Mouse (Mus musculus) subcutaneous adipose tissue, adult 2 months (tissue): ENCODE results near the gene Gm8677. TPM values are rescaled to one million over a fixed set of nuclear protein-coding genes. Genes with fewer than 3 reads are reported as not detected.

Source experiments
- polyA plus RNA-seq: library from polyadenylated mRNA; depleted of rRNA; stranded (reverse); fragments of >200 nt; gene quantifications from 2 replicates; pipeline ENCODE4 v1.2.3, GENCODE M21; 2012; ENCODE audit warnings: low replicate concordance; rRNA removed

Gm8677 gene
- not detected in 2 replicates for polyA plus RNA-seq

GRCm38 (mm10) chr7:22534787-22535186, at the start of gene Gm8677:
Gene Gm8677, minus strand, starts transcription at chr7:22534887.

DNA sequence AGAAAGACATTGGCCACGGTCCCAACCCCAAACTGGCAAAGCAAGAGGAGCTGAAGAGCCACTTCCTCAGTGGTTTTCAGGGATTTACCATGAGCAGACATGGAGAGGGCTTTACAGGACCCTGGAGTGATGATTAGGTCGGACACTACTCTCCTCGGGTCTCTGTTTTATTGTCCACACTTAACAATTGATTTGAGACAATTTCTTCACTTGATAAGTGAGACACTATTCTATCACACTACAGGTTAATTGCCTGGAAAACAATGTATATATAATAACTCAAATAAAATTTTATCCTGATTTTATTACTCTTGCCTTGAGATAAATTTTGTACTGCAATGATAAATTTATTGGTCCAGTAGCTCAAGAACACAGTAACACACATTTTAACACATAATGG, 30.6 kb upstream of the Gm8677 start, which contains the start of gene Gm4201:
Gene Gm4201, minus strand, starts transcription at position 101 of the 400 bp plus-strand sequence.

DNA sequence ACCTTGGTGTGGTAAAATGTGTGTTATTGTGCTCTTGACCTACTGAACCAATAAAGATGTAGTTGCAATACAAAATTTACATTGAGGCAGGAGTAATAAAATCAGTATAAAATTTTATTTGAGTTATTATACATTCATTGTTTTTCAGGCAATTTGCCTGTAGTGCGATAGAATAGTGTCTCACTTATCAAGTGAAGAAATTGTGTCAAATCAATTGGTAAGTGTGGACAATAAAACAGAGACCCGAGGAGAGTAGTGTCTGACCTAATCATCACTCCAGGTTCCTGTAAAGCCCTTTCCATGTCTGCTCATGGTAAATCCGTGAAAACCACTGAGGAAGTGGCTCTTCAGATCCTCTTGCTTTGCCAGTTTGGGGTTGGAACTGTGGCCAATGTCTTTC, 12.0 kb downstream of the Gm8677 start, which contains the start of gene Vmn1r152:
Gene Vmn1r152, plus strand, starts transcription at position 301 of the 400 bp plus-strand sequence.

GRCm38 (mm10) chr7:22499578-22499977, 35.1 kb downstream of the Gm8677 start, which contains the start of gene Vmn1r151:
Gene Vmn1r151, minus strand, starts transcription at chr7:22499678.

Other genes starting within 250 kb of the Gm8677 start
- not detected in 2 replicates for gene Gm4187, start 205.2 kb downstream of the Gm8677 start, polyA plus RNA-seq
- not detected in 2 replicates for gene Gm8660, start 163.8 kb downstream of the Gm8677 start, polyA plus RNA-seq
- not detected in 2 replicates for gene Vmn1r148, start 121.3 kb downstream of the Gm8677 start, polyA plus RNA-seq
- gene Vmn1r149, start 96.7 kb downstream of the Gm8677 start, polyA plus RNA-seq = not detected in 2 replicates
- gene Gm10665, start 70.8 kb downstream of the Gm8677 start, polyA plus RNA-seq = not detected in 2 replicates
- not detected in 2 replicates for gene Vmn1r151, start 35.2 kb downstream of the Gm8677 start, polyA plus RNA-seq
- not detected in 2 replicates for gene Vmn1r152, start 11.9 kb downstream of the Gm8677 start, polyA plus RNA-seq
- gene Gm4201, start 30.5 kb upstream of the Gm8677 start, polyA plus RNA-seq = not detected in 2 replicates
- gene Gm4565, start 53.2 kb upstream of the Gm8677 start, polyA plus RNA-seq = not detected in 2 replicates
- gene Vmn1r155, start 123.1 kb upstream of the Gm8677 start, polyA plus RNA-seq = not detected in 2 replicates
- gene Gm8693, start 157.4 kb upstream of the Gm8677 start, polyA plus RNA-seq = not detected in 2 replicates
- not detected in 2 replicates for gene Gm4567, start 184.8 kb upstream of the Gm8677 start, polyA plus RNA-seq
- gene Vmn1r157, start 226.8 kb upstream of the Gm8677 start, polyA plus RNA-seq = not detected in 2 replicates